Mouse (Mus musculus) urinary bladder, postnatal 10 days (tissue): ENCODE results near the gene Tspan7.

Source experiments
- DNase-seq: peaks from one replicate; pipeline ENCODE4 v3.0.0; 2022; ENCODE audit warnings: low spot score

Gene Tspan7

DNA sequence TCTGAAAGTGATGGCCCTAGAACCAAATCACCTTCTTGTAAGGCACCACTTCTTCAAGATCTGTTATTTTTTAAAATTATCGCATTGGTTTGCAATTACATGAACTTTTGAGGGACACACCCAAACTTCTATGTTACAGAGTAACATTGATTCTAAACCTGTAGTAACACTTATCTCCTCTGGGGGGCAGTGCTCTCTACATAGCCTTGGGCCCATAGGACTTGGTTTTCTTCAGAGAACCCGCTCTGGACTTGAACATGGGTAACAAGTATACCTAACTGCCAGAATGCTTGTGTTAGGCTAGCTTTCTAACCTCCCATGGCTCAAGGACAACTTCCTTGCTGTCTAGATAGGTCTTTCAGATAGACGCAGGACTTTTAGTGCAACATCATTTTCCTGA is 64.8 kb downstream of the Tspan7 start:
- no peak for DNase-seq

DNA sequence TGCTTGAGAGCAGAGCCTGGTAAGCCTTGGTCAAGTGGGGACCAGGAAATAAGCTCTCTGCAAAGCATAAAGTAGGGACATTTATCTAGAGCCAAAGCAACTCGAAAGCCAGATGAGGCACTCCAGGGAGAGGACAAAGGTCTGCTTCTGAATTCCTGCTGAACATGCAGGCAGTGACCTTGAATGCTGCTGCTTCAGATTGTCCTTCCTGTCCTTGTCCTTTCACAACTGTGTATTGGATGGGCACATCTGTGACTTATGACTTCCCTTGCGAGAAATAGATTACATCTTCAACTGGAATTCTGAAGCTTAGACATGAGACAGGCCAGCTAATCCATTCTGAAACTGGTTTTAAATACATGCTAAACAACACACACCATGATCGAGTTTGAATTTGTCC is 71.9 kb downstream of the Tspan7 start:
- DNase-seq: no peak

DNA sequence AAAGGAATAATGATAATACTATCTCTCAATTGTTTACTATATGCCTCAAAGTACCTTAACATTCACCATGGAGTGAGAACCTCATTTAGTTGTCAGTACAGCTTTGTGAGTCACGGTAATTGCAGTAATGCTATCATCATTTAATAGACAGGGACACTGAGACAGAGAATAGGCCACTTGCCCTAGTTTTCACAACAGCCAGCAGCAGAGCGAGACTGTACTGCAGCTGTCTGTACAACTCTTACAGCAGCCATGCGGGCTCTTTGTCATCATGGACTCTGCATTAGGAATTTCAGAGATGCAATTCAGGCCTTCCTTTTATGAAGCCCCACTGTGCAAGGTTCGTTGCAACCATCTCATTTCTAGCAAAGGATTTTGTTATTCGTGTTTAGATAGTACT is 72.6 kb downstream of the Tspan7 start:
- DNase-seq: no peak

DNA sequence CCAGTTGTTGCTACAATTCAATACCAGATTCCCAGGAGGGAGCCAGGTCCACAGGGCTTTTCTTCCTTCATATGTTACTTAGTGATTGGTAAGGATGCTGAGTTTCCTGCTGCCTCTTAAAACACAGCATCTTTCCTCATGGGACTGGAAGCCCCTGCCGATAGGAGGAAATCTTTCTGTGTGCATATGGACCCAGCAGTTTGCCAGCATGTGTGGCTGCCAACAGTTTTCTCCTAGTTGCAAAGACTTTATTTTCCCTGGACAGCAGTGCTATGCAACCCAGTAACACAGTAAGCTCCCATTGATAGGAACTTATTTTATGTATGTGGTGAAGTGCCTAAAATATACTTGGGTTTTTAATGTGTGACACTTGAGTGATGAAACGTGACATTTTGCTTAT is 73.7 kb downstream of the Tspan7 start:
- no peak for DNase-seq

DNA sequence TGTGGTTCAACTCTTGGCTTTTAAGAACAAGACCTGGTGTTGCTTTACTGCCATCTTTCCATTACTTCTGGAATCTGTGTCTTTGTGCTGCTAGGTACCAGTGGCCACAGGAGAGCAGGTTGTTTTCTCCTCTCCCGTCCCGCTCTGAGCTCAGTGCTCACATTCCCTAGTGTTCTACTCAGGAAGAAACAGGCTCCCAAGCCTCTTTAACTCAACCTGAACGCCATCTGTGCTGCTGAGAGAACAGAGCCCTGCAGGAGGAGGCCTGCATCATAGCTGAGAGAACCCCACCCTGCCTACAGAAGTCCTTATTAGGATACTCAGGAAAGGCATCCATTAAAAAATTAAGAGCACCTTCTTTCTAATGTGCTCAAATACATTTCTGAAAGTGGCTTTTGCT is 80.9 kb downstream of the Tspan7 start:
- DNase-seq: no peak

DNA sequence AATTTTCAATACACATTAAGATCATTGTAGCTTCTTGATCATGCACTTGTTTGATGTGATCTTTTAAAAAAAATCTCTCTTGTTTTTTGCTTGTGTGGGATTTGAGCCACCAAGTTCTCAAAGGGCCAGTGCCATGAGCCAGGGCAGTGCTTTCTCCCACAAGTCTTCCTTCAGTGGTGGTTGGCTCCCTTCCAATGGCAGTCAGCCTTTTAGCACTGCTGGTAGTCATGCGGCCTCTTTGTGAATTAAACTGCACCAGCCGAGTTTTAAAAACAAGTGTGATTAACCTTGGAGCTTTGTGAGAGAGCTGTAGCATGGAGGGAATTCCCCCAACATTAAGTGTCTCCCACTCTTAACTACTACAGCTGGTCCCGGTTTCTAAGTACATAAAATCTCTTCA is 89.6 kb downstream of the Tspan7 start:
- DNase-seq: no peak

DNA sequence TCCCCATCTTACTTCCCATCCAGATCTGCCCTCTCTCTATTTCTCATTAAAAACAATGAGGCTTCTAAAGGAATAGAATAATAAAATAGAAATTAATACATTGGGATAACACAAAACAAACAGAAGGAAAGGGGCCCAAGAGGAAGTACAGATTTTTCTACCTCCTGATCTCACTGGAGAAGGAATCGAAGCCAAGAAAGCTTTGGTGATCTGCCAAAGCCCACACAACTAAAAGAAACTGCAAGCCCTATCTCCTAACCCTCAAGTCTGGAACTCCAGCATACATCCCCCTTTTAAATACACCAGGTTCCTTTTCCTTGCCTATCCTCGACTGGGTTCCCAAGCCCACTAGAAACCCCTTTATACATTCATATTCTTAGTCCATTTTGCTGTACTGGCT is 90.4 kb downstream of the Tspan7 start:
- DNase-seq: no peak

DNA sequence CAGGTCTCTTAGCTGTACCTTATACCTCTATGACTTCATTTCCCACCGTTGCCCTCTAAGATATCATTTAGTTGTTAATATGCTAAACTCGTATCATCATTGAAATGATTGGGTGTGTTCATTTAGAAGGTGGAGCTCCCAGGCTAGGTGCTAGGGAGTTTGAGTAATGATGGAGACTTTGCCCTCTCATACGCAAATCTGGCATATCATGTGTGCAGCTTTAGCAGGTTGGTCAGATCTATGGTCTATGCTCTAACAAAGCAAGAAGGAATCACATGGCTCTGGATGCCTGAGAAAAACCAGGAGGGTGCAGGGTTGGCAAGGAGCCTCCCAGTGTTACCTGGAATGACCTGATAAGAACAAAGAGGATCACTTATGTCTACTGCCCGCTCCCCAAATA is 91.4 kb downstream of the Tspan7 start:
- no peak for DNase-seq

DNA sequence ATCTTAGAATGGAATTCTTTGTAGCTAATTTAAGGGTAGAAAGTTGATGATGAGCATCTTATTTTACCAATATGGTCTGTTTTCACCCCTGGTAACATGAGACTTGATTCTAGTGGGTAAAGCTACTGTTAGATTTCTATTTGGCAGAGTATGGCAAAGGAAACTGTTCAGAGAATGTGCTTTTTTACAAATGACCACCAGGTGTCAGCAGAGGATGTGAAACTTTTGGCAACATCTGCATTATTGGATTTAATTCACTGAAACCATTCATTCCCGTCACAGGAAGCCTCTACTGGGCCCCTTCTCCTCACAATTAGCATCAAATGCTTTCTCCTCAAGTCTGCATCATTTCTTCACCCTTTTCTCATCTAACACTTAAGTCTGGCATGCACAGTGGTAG is 92.4 kb downstream of the Tspan7 start:
- no peak for DNase-seq

DNA sequence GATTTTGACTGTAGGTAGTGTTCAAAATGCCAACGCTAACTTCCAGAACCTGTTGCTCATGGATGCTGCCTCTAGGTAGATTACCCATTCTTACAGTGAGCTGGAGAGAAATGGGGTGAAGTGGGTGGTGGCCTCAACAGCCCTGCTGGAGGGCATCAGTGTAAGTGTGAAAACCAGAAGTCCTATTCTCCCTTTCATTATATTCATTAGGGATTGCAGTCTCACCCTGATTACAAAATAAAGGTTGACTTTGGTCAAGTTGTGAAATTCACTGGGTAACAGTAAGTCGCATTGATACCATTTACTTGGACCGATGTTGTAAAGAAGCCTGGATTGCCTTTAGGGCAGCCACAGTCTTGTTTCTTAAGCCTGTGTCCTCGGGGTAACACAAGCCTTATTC is 97.8 kb downstream of the Tspan7 start:
- DNase-seq: no peak

DNA sequence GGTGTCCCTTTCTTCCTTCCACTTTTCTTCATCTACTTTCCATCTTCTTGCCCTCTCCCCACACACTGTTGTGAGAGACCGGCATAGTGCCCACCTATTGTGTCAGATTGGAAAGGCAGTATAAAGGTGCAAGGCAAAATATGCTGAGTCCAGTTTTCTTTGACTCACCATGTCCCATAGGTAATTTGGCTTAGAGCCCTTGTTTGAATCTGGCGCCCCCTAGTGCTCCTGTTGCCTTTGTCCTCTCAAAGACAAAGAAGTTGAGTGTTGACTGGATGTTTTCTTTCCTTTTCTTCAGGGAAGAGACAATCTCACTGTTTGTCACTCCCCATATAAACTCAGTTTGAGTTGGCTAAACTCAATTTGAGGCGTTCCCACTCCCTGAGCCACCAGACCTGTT is 107.3 kb downstream of the Tspan7 start:
- DNase-seq: no peak

DNA sequence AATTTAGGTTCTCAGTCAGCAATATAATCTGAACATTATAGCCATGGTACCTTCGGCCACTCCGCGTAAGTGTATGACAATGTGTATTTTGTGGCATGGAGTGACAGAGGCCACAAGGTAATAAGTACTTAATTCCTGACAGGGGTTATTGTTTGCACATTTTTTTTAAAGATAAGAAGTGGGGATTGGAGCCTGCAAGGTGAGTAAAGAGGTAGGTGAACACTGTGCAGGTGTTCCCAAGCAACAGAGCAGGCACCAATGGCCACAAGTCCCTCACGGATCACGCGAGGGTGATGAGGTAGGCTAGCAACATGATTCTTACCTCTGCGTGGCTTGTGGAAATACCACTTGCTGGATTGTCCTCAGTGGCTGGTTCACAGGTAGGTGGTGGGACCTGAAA is 108.6 kb downstream of the Tspan7 start:
- DNase-seq: no peak

DNA sequence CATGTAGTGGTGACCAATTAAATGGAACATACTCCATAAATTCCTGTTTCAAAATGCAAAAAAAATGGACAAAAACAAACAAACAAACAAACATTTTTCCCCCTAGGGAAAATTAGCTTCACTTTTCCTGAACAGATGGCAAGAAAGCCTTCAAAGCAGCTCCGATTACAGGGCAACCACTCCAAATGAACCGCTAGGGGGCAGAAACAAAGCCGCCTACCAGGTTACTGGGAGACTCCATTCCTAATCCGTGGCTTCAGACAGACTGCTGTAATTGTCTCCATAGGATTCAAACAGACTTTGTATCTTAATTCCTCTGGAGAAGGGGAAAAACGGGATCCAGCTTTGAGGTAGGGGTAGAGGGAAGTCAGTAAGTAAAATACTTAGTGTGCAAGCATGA is 132.2 kb downstream of the Tspan7 start:
- DNase-seq: no peak

DNA sequence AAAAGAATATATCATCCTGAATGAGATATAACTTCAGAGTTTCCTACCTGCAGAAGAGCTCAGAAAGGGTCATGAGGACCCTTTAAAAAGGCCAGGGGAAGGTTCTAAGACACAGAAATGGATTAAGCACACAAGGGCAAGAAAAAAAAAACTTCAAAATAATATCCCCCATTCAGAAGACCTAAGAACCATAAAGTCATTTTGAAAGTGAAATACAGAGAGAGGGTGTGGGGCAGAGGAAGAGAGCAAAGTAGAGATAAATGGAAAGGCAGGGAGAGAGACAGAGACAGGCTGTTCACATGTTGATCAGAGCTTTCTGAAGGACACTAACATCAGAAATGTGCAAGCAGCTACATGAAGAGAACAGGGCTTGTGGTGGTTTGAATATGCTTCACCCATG is 156.1 kb downstream of the Tspan7 start:
- no peak for DNase-seq
